Mouse (Mus musculus): Measurements from ENCODE around the gene Zcrb1. TPM values are rescaled to one million over a fixed set of nuclear protein-coding genes. Genes with fewer than 3 reads are reported as not detected.
"Not testable (repeated sequence)": the region's sequence is repeated elsewhere in the genome, so short reads cannot be mapped to it uniquely, and the experiment has no call there.

The Zcrb1 gene
- polyA plus RNA-seq, 1 experiment from 2014 or later = 114 TPM

- Histone ChIP-seq H3K36me3 (no peaks in the 10 kb centered on the region; the same call in 1 of the 2 replicates), H3K4me2 (replicated peaks) (no peak overlapping the region), H3K4me3 (replicated peaks) (no peak overlapping the region), H3K4me1 (replicated peaks) (no peaks in the 10 kb centered on the region), H3K27ac (no peak overlapping the region), H3K27me3 (replicated peaks) (no peaks in the 10 kb centered on the region), H3K9ac (no peak overlapping the region), H3K9me3 (no peaks in the 10 kb centered on the region)
- 88% methylated on average over 7 of the region's 7 CpGs for WGBS
- no peak for ATAC-seq
Observed at GRCm38 (mm10) chr15:93405446-93405986, 7.4 kb upstream of the Zcrb1 start.

GRCm38 (mm10) chr15:93404849-93405248 lies 6.7 kb upstream of the Zcrb1 start:
- Histone ChIP-seq H3K9ac (no peak overlapping the region), H3K36me3 (no peaks in the 10 kb centered on the region; the same call in 1 of the 2 replicates), H3K4me2 (replicated peaks) (no peak overlapping the region), H3K9me3 (no peaks in the 10 kb centered on the region), H3K27ac (no peak overlapping the region), H3K4me1 (replicated peaks) (peaks cover 1% of the 10 kb centered on the region; the same call in 1 of the 2 replicates), H3K27me3 (replicated peaks) (no peaks in the 10 kb centered on the region), H3K4me3 (replicated peaks) (no peak overlapping the region)
- ATAC-seq = no peak

GRCm38 (mm10) chr15:93402730-93403129 lies 4.6 kb upstream of the Zcrb1 start:
- H3K4me2 ChIP-seq (replicated peaks) = no peak overlapping the region
- H3K9me3 ChIP-seq = no peaks in the 10 kb centered on the region
- WGBS = 97% methylated on average over 2 of the region's 2 CpGs

GRCm38 (mm10) chr15:93401446-93401845 lies 3.3 kb upstream of the Zcrb1 start:
- Histone ChIP-seq H3K9ac (no peak overlapping the region), H3K36me3 (no peaks in the 10 kb centered on the region), H3K4me3 (replicated peaks) (no peak overlapping the region), H3K27ac (no peak overlapping the region), H3K27me3 (replicated peaks) (no peaks in the 10 kb centered on the region), H3K4me2 (replicated peaks) (no peak overlapping the region), H3K4me1 (replicated peaks) (peaks cover 12% of the 10 kb centered on the region), H3K9me3 (no peaks in the 10 kb centered on the region)
- 66% methylated on average over 4 of the region's 4 CpGs for WGBS
- no peak for ATAC-seq

More at GRCm38 (mm10) chr15:93402730-93403129, 4.6 kb upstream of the Zcrb1 start:
- Histone ChIP-seq H3K9ac (no peak overlapping the region), H3K4me1 (replicated peaks) (peaks cover 8% of the 10 kb centered on the region), H3K27ac (no peak overlapping the region), H3K4me3 (replicated peaks) (no peak overlapping the region), H3K27me3 (replicated peaks) (no peaks in the 10 kb centered on the region), H3K36me3 (no peaks in the 10 kb centered on the region)
- no peak for ATAC-seq

GRCm38 (mm10) chr15:93398699-93399540 lies 786 bp upstream of the Zcrb1 start:
- Histone ChIP-seq H3K9ac (peak overlapping the region; percentile 93), H3K9me3 (no peaks in the 10 kb centered on the region), H3K4me3 (replicated peaks) (peak overlapping the region; percentile 96), H3K27me3 (replicated peaks) (no peaks in the 10 kb centered on the region), H3K4me1 (replicated peaks) (peaks cover 12% of the 10 kb centered on the region), H3K27ac (peak overlapping the region; percentile 88; the same call in 1 of the 2 replicates), H3K36me3 (no peaks in the 10 kb centered on the region), H3K4me2 (replicated peaks) (peak overlapping the region; percentile 73)
- WGBS = 3% methylated on average over 36 of the region's 36 CpGs
- peak; percentile 58 for ATAC-seq

GRCm38 (mm10) chr15:93397269-93397668 lies 865 bp downstream of the Zcrb1 start:
- H3K9ac ChIP-seq = peak overlapping the region; percentile 93
- H3K9me3 ChIP-seq = no peaks in the 10 kb centered on the region
- peak overlapping the region; percentile 73 for H3K4me2 ChIP-seq (replicated peaks)
- H3K27me3 ChIP-seq (replicated peaks) = no peaks in the 10 kb centered on the region
- ATAC-seq = no peak
- no peaks in the 10 kb centered on the region for H3K36me3 ChIP-seq
- H3K27ac ChIP-seq = no peak overlapping the region
- H3K4me3 ChIP-seq (replicated peaks) = peak overlapping the region; percentile 96
- 3% methylated on average over 11 of the region's 11 CpGs for WGBS
- peaks cover 12% of the 10 kb centered on the region for H3K4me1 ChIP-seq (replicated peaks)

- no peak for ATAC-seq
Observed at GRCm38 (mm10) chr15:93381337-93381736, 16.8 kb downstream of the Zcrb1 start.

GRCm38 (mm10) chr15:93379177-93379576 lies 19.0 kb downstream of the Zcrb1 start:
- H3K9me3 ChIP-seq = no peaks in the 10 kb centered on the region
- no peak overlapping the region for H3K4me2 ChIP-seq (replicated peaks)
- ATAC-seq = no peak
- H3K27ac ChIP-seq = no peak overlapping the region
- 77% methylated on average over 3 of the region's 3 CpGs for WGBS
- H3K27me3 ChIP-seq (replicated peaks) = no peaks in the 10 kb centered on the region
- no peaks in the 10 kb centered on the region for H3K4me1 ChIP-seq (replicated peaks)
- no peaks in the 10 kb centered on the region for H3K36me3 ChIP-seq
- no peak overlapping the region for H3K4me3 ChIP-seq (replicated peaks)
- H3K9ac ChIP-seq = no peak overlapping the region

More at GRCm38 (mm10) chr15:93381337-93381736, 16.8 kb downstream of the Zcrb1 start:
- Histone ChIP-seq H3K36me3 (peaks cover 6% of the 10 kb centered on the region; the same call in 1 of the 2 replicates), H3K27ac (no peak overlapping the region), H3K27me3 (replicated peaks) (no peaks in the 10 kb centered on the region), H3K4me1 (replicated peaks) (no peaks in the 10 kb centered on the region), H3K4me3 (replicated peaks) (no peak overlapping the region), H3K9ac (no peak overlapping the region), H3K9me3 (no peaks in the 10 kb centered on the region), H3K4me2 (replicated peaks) (no peak overlapping the region)
- WGBS = 50% methylated on average over 5 of the region's 5 CpGs

GRCm38 (mm10) chr15:93375696-93376095 lies 22.4 kb downstream of the Zcrb1 start:
- Histone ChIP-seq H3K9me3 (no peaks in the 10 kb centered on the region), H3K4me2 (replicated peaks) (no peak overlapping the region), H3K4me3 (replicated peaks) (no peak overlapping the region), H3K9ac (no peak overlapping the region), H3K27ac (no peak overlapping the region), H3K27me3 (replicated peaks) (no peaks in the 10 kb centered on the region), H3K4me1 (replicated peaks) (no peaks in the 10 kb centered on the region), H3K36me3 (no peaks in the 10 kb centered on the region)
- 91% methylated on average over 5 of the region's 5 CpGs for WGBS
- no peak for ATAC-seq

GRCm38 (mm10) chr15:93372525-93373119 lies 25.5 kb downstream of the Zcrb1 start:
- H3K27me3 ChIP-seq (replicated peaks); H3K4me2 ChIP-seq (replicated peaks); H3K36me3 ChIP-seq; H3K4me1 ChIP-seq (replicated peaks); H3K9me3 ChIP-seq; H3K4me3 ChIP-seq (replicated peaks); H3K27ac ChIP-seq; H3K9ac ChIP-seq; ATAC-seq: not testable (repeated sequence)

- no peak overlapping the region for H3K27ac ChIP-seq
- no peaks in the 10 kb centered on the region for H3K9me3 ChIP-seq
- no peaks in the 10 kb centered on the region for H3K36me3 ChIP-seq
- WGBS = 84% methylated on average over 2 of the region's 2 CpGs
- H3K27me3 ChIP-seq (replicated peaks) = no peaks in the 10 kb centered on the region
- no peak overlapping the region for H3K4me3 ChIP-seq (replicated peaks)
- H3K4me1 ChIP-seq (replicated peaks) = no peaks in the 10 kb centered on the region
- no peak for ATAC-seq
- no peak overlapping the region for H3K4me2 ChIP-seq (replicated peaks)
- no peak overlapping the region for H3K9ac ChIP-seq
Observed at GRCm38 (mm10) chr15:93371838-93372237, 26.3 kb downstream of the Zcrb1 start.

- no peak overlapping the region for H3K4me2 ChIP-seq (replicated peaks)
- WGBS = 52% methylated on average over 9 of the region's 9 CpGs
- H3K27me3 ChIP-seq (replicated peaks) = no peaks in the 10 kb centered on the region
- no peaks in the 10 kb centered on the region for H3K4me1 ChIP-seq (replicated peaks)
- no peak overlapping the region for H3K9ac ChIP-seq
- ATAC-seq = no peak
- no peak overlapping the region for H3K4me3 ChIP-seq (replicated peaks)
- no peaks in the 10 kb centered on the region for H3K36me3 ChIP-seq
- H3K27ac ChIP-seq = no peak overlapping the region
- H3K9me3 ChIP-seq = no peaks in the 10 kb centered on the region
Observed at GRCm38 (mm10) chr15:93368558-93368957, 29.6 kb downstream of the Zcrb1 start.
